Mouse (Mus musculus) heart, embryonic 14.5 days (tissue): Measurements from ENCODE around the gene Scn9a. TPM values are rescaled to one million over a fixed set of nuclear protein-coding genes. Genes with fewer than 3 reads are reported as not detected.

Experiments
- ATAC-seq: fragments of 200-750 bp; cut with Nextera tagmentation; 2 replicates; pipeline ENCODE4 v1.8.0; 2017; ENCODE audit warnings: low read depth, moderate TSS enrichment; ENCODE audit not compliant: insufficient number of reproducible peaks, insufficient read depth, low FRiP score
- H3K27ac ChIP-seq, 2 experiments: fragments of 200-500 bp in 1 of 2; fragments of 300-500 bp in 1 of 2; sonication (generic) in 1 of 2; replicated peaks in 1 of 2; 2 replicates each; pipeline ENCODE4 v1.5.1; 2012 to 2014; ENCODE audit warnings: low read depth in 2 of 2, low read length in 2 of 2, control low read depth in 1 of 2, mild to moderate bottlenecking in 1 of 2, mixed read lengths in 1 of 2; ENCODE audit not compliant: control insufficient read depth in 1 of 2, insufficient read depth in 1 of 2
- H3K27me3 ChIP-seq: fragments of 300-500 bp; sonication (generic); 2 replicates; pipeline ENCODE4 v1.6.1; 2014; ENCODE audit warnings: mild to moderate bottlenecking, low read length, control low read depth; ENCODE audit not compliant: control insufficient read depth, insufficient read depth
- H3K36me3 ChIP-seq: fragments of 300-500 bp; sonication (generic); 2 replicates; pipeline ENCODE4 v1.6.1; 2014; ENCODE audit warnings: mild to moderate bottlenecking, control low read depth, low read length, mixed read lengths; ENCODE audit not compliant: control insufficient read depth, insufficient read depth
- H3K4me1 ChIP-seq, 2 experiments: fragments of 200-500 bp in 1 of 2; fragments of 300-500 bp in 1 of 2; sonication (generic) in 1 of 2; 2 replicates each; pipeline ENCODE4 v1.6.1; 2012 to 2014; ENCODE audit warnings: low read length in 2 of 2, control low read depth in 1 of 2, mixed read lengths in 1 of 2; ENCODE audit not compliant: control insufficient read depth in 2 of 2, insufficient read depth in 2 of 2
- H3K4me2 ChIP-seq: fragments of 300-500 bp; sonication (generic); 2 replicates; pipeline ENCODE4 v1.6.1; 2014; ENCODE audit warnings: mild to moderate bottlenecking, low read length
- H3K4me3 ChIP-seq, 2 experiments: fragments of 200-500 bp in 1 of 2; fragments of 300-500 bp in 1 of 2; sonication (generic) in 1 of 2; 2 replicates each; pipeline ENCODE4 v1.5.1; 2012 to 2014; ENCODE audit warnings: low read length in 2 of 2, mild to moderate bottlenecking in 2 of 2, control low read depth in 1 of 2, low read depth in 1 of 2, moderate library complexity in 1 of 2; ENCODE audit not compliant: control insufficient read depth in 1 of 2, insufficient read depth in 1 of 2
- H3K9ac ChIP-seq: fragments of 300-500 bp; sonication (generic); 2 replicates; pipeline ENCODE4 v1.6.1; 2014; ENCODE audit warnings: mild to moderate bottlenecking, low read length
- H3K9me3 ChIP-seq: fragments of 300-500 bp; sonication (generic); 2 replicates; pipeline ENCODE4 v1.6.1; 2016; ENCODE audit warnings: low read length, control low read depth; ENCODE audit not compliant: control insufficient read depth
- WGBS: fragments of 180-500 bp; shearing (Covaris S2); extraction: QIAGEN DNeasy Blood & Tissue Kit; methylation state at CpG from one replicate; pipeline ENCODE4 v1.1.7; 2014; 5-methylcytosine and 5-hydroxymethylcytosine counted together
- polyA plus RNA-seq: library from polyadenylated mRNA; unstranded; fragments of >200 nt; fragmentation: Nextera tagmentation; extraction: Ambion mirVana; gene quantifications from 2 replicates; pipeline ENCODE4 v1.2.1, GENCODE M21; 2014

Scn9a gene
- 0.11 TPM in 1 of 2 replicates, not detected in the other for polyA plus RNA-seq

DNA sequence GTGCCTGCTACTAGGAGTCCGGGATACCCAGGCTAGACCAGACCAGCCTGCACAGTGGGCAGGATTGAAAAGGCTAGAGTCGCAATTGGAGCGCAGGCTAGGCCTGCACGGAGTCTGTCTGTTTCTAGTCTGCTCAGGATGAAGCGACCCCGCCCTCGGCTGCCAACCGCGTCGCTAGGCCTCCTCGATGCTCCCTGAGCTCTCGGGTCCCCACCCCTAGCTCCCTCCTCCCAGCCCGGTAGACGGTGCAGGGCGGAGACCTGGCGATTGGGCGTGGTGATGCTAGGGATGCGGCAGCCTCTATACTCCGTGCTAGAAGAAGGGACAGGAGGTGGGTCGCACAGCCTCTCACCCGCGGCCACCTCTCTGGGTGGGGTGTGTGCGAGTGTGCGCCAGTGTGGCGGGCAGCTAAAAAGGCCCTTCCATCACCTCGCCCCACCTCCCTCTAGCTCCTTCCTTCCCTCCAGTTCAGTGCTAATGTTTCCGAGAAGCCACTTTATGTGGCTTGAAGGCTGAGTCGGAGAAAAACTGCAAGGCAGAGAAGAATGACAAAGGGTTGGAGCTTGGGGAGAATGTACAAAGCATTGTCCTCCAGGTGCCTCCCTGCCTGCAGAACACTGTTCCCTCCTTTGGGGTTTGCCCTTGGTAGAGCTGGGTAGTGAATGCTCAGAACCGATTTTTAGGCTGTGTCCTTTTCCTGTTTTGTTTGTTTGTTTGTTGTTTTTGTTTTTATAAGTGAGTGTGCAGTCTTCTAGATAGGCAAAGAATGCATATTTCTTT lies at the start of gene Scn9a:
Gene Scn9a (minus strand): TSS at position 383 of the 780 bp plus-strand sequence.
- no peaks in the 10 kb centered on the region for H3K36me3 ChIP-seq
- H3K9ac ChIP-seq: peak within 1 kb of the TSS; percentile 27; the same call in 1 of the 2 replicates
- no peak for ATAC-seq
- no peaks in the 10 kb centered on the region for H3K9me3 ChIP-seq
- H3K4me2 ChIP-seq: peak within 1 kb of the TSS; percentile 68
- peaks cover 13% of the 10 kb centered on the region; the same call in 1 of the 2 replicates for H3K27me3 ChIP-seq
- peaks cover 0 to 5% of the 10 kb centered on the region in 2 experiments; a peak in 3 of 4 replicates for H3K4me1 ChIP-seq
- 2% methylated on average over 28 of the region's 29 CpGs for WGBS
- no peak within 1 kb of the TSS for H3K27ac ChIP-seq
- peak within 1 kb of the TSS; percentile 29 to 34 for H3K4me3 ChIP-seq

DNA sequence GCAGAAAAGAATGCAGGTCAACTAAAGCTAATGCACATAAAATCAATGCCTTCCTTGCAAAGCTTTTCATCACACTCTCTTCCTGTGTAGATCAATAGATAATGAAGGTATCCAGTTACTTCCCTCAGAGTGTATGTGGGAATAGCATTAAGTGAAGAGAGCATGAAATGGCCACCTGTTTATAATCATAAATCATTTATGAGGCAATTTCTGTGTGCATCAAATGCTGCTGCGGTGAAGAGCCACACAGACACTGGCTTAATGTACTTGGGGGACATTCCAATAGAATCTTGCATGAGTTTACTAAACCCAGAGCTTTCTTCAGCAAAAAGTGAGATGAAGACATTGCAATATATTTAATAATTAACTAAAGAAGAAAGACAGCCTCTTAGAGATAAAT lies 27.2 kb upstream of the Scn9a start:
- Histone ChIP-seq H3K27me3 (no peaks in the 10 kb centered on the region), H3K9me3 (no peaks in the 10 kb centered on the region), H3K27ac (no peak overlapping the region), H3K4me2 (no peak overlapping the region), H3K9ac (no peak overlapping the region), H3K4me1 (no peaks in the 10 kb centered on the region), H3K4me3 (no peak overlapping the region), H3K36me3 (no peaks in the 10 kb centered on the region)
- no peak for ATAC-seq
- WGBS: 84% methylated on average over 1 of the region's 1 CpGs

DNA sequence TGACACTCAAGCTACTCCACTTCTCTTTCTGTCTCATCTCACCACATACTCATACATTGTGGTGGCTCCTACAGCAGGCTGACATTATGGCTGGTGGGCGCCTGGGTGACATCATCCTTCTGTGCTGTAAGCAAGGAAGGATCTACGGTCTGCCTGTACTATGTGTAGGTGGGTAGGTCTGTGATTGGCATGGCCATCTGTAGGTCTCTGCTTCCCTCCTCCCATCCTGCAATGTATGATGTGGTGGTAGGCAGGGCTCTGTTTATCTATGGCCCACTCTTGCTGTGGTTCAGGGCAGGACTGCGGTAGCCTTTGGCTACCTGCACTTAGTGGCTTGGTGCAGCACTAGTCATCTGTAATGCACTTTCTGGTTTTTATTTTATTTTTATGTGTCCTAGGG lies 21.7 kb upstream of the Scn9a start:
- no peak overlapping the region for H3K9ac ChIP-seq
- 91% methylated on average over 3 of the region's 3 CpGs for WGBS
- H3K4me1 ChIP-seq: no peaks in the 10 kb centered on the region

DNA sequence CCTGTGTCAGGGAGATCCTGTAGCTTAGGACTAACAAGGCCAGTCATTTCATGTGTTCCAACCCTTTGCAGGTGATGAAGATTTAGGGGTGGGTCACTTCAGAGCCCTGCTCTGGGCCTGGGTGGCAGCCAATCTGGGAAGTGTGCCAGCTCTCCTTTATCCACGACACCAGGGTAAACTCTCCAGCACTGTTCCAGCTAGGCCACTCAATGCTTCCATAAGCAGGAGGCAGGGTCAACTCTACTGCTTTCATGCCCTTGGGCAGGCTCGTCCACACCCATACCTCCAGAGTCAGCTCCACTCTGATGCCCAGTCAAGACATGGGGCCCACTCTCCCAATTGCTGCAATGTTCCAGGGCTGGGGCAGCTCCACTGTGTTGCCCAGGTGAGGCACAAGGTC lies 20.7 kb upstream of the Scn9a start:
- Histone ChIP-seq H3K4me3 (no peak overlapping the region), H3K27ac (no peak overlapping the region), H3K4me2 (no peak overlapping the region), H3K36me3 (no peaks in the 10 kb centered on the region), H3K4me1 (no peaks in the 10 kb centered on the region), H3K9ac (no peak overlapping the region), H3K9me3 (no peaks in the 10 kb centered on the region), H3K27me3 (no peaks in the 10 kb centered on the region)
- no peak for ATAC-seq
- 36% methylated on average over 2 of the region's 2 CpGs for WGBS

More for the DNA sequence above, 21.7 kb upstream of the Scn9a start:
- Histone ChIP-seq H3K36me3 (no peaks in the 10 kb centered on the region), H3K27me3 (no peaks in the 10 kb centered on the region), H3K27ac (no peak overlapping the region), H3K9me3 (no peaks in the 10 kb centered on the region), H3K4me3 (no peak overlapping the region), H3K4me2 (no peak overlapping the region)
- ATAC-seq: no peak

DNA sequence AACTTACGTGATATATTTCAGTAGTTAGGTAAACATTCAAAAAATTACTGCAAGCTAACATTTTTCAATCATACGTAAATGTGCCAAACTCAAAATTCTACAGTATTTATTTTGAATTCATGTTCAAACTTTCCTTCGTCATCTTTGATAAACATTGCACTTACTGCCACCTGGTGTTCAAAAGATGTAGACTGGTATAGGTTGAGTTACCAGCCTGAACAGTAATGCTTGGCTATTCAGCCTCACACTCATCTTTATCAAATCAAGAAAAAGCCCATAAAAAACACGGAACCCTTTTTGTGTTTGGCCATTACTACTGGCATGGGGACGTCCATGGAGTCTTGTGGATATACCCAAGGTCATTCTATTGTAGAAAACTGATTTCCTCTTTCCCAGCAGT lies 9.6 kb upstream of the Scn9a start:
- Histone ChIP-seq H3K9ac (no peak overlapping the region), H3K36me3 (no peaks in the 10 kb centered on the region), H3K4me1 (no peaks in the 10 kb centered on the region), H3K4me3 (no peak overlapping the region), H3K27me3 (no peaks in the 10 kb centered on the region), H3K9me3 (no peaks in the 10 kb centered on the region), H3K27ac (no peak overlapping the region), H3K4me2 (no peak overlapping the region)
- ATAC-seq: no peak
- WGBS: 18% methylated on average over 5 of the region's 5 CpGs

DNA sequence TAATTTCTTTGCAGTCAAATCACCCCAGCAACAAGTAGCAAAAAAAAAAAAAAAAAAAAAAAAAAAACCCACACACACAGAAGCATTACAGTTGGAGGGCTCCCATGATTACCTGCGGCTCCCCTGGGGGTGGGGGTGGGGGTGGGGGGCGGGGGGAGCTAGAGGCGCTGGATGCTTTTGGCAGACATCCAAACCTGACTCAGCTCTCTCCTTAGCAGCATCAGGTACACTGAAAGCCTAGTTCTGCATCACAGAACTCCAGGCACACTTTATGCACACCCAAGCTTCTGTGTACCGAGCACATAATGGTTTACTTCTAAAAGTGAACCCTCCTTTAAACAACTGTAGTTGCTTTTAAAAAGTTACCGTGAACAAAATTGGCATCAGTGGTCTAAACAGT lies 2.0 kb downstream of the Scn9a start:
- Histone ChIP-seq H3K27me3 (peaks cover 13% of the 10 kb centered on the region; the same call in 1 of the 2 replicates), H3K4me1 (peaks cover 0 to 5% of the 10 kb centered on the region in 2 experiments; a peak in 3 of 4 replicates), H3K4me3 (no peak overlapping the region), H3K9me3 (no peaks in the 10 kb centered on the region), H3K27ac (no peak overlapping the region), H3K9ac (no peak overlapping the region), H3K4me2 (no peak overlapping the region), H3K36me3 (no peaks in the 10 kb centered on the region)
- ATAC-seq: no peak
- WGBS: 31% methylated on average over 5 of the region's 5 CpGs

DNA sequence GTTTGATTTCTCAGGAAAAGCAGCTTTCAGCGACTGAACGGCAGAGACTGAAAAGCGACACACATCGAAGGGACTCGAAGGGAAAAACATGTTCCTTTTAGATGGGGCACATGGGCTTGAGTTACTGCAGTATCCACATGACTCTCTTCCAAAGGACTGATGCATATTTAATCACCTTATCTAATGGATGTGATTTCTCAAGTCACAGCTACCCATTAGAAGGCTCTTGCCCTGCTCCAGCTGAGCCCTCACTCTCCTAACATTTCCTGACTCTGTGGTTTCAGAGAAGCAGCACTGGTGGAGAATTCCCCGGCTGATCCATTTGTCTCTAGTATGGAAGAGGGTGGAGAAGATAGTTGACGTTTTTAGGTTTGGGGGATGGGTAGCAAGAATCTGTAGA lies 23.7 kb downstream of the Scn9a start:
- Histone ChIP-seq H3K9ac (no peak overlapping the region), H3K4me1 (no peaks in the 10 kb centered on the region), H3K36me3 (no peaks in the 10 kb centered on the region), H3K27me3 (no peaks in the 10 kb centered on the region), H3K4me3 (no peak overlapping the region), H3K9me3 (no peaks in the 10 kb centered on the region), H3K27ac (no peak overlapping the region), H3K4me2 (no peak overlapping the region)
- ATAC-seq: no peak
- 80% methylated on average over 7 of the region's 7 CpGs for WGBS

DNA sequence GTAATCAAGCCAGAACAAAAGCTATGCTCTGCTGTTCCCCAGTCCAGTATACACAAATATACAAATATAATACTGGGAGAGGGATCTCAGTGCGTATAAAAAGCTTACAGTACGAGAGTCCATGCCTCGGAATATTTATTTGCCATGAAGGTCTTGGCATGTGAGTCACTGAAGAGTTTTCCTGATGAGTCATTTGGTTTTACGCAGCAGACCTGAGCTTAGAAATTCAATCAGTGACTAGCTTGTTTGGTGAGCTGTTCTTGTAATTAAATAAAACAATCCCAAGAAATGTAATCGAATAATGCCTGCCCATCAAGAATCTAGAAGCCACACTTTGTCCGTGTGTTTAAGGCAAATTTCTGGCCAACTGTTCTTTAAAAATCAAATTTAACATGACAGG lies 37.4 kb downstream of the Scn9a start:
- Histone ChIP-seq H3K4me3 (no peak overlapping the region), H3K9me3 (no peaks in the 10 kb centered on the region), H3K4me1 (no peaks in the 10 kb centered on the region), H3K4me2 (no peak overlapping the region), H3K36me3 (no peaks in the 10 kb centered on the region), H3K27ac (no peak overlapping the region), H3K27me3 (no peaks in the 10 kb centered on the region), H3K9ac (no peak overlapping the region)
- ATAC-seq: no peak
- WGBS: 67% methylated on average over 6 of the region's 6 CpGs
